Comparison of ENCODE assay signal across 20 mouse cellular contexts in genomic region chr13:78174191-78174590, GRCm38 (mm10). TPM values are rescaled to one million over a fixed set of nuclear protein-coding genes. Genes with fewer than 3 reads are reported as not detected.
A peak's percentile ranks its signal among the peaks of the same experiment; 100 is the strongest.
DNase-seq lines count a peak whose midpoint lies in the region; ATAC-seq lines count a peak whose summit lies in the region.
"Had no signal": no experiment of that assay in that cellular context is flagged by ENCODE, and none has a peak within 500 bp of the region (broad histone marks: within the 10 kb centered on the region; RNA-seq: fewer than 3 reads in every experiment).

No protein-coding gene starts in this region.

- H3K9me3 ChIP-seq in midbrain, embryonic 10.5 days (replicated peaks), result no peaks in the 10 kb centered on the region
- no peaks in the 10 kb centered on the region for H3K9me3 ChIP-seq in midbrain, embryonic 16.5 days (replicated peaks; ENCODE audit: control insufficient read depth, low read length, poor library complexity, severe bottlenecking)
- no peaks in the 10 kb centered on the region for H3K9me3 ChIP-seq in forebrain, embryonic 11.5 days (ENCODE audit: control insufficient read depth, low read length)
- no peaks in the 10 kb centered on the region for H3K9me3 ChIP-seq in forebrain, embryonic 15.5 days
- H3K9me3 ChIP-seq: embryonic facial prominence, embryonic 13.5 days; G1E; heart, embryonic 10.5 days had no signal

- no peak overlapping the region for H3K4me2 ChIP-seq in midbrain, embryonic 16.5 days (ENCODE audit: low read length)
- peak overlapping the region; percentile 32; the same call in 1 of the 2 replicates for H3K4me2 ChIP-seq in forebrain, embryonic 11.5 days (ENCODE audit: low read depth, low read length, severe bottlenecking)
- H3K4me2 ChIP-seq in forebrain, embryonic 15.5 days (replicated peaks), result no peak overlapping the region; the same call in 1 of the 2 replicates
- H3K4me2 ChIP-seq: embryonic facial prominence, embryonic 13.5 days had no signal

- H3K4me3 ChIP-seq in midbrain, embryonic 10.5 days, result peak overlapping the region; percentile 56; the same call in 1 of the 2 replicates
- H3K4me3 ChIP-seq in midbrain, embryonic 16.5 days (ENCODE audit: low read depth, low read length), result no peak overlapping the region
- H3K4me3 ChIP-seq in forebrain, embryonic 11.5 days (ENCODE audit: low read depth, low read length), result peak overlapping the region; percentile 8; the same call in 1 of the 2 replicates
- H3K4me3 ChIP-seq in forebrain, embryonic 15.5 days, result no peak overlapping the region
- H3K4me3 ChIP-seq: embryonic facial prominence, embryonic 13.5 days; heart, embryonic 10.5 days had no signal

- H3K4me1 ChIP-seq in midbrain, embryonic 10.5 days, result peaks cover 53% of the 10 kb centered on the region
- peaks cover 2% of the 10 kb centered on the region; the same call in 1 of the 2 replicates for H3K4me1 ChIP-seq in midbrain, embryonic 16.5 days (ENCODE audit: control insufficient read depth, insufficient read depth, low read length)
- 0 out of 2 replicates have a peak, but pooled peaks cover 3% of the 10 kb centered on the region for H3K4me1 ChIP-seq in forebrain, embryonic 11.5 days (replicated peaks; ENCODE audit: control insufficient read depth, insufficient read depth, low read length)
- H3K4me1 ChIP-seq in forebrain, embryonic 15.5 days, result peaks cover 7% of the 10 kb centered on the region

- peak overlapping the region; percentile 93; the same call in 1 of the 2 replicates for H3K27ac ChIP-seq in midbrain, embryonic 10.5 days (replicated peaks)
- H3K27ac ChIP-seq in midbrain, embryonic 16.5 days (ENCODE audit: low read length), result no peak overlapping the region
- H3K27ac ChIP-seq in forebrain, embryonic 11.5 days (ENCODE audit: low read depth, low read length), result no peak overlapping the region
- H3K27ac ChIP-seq in forebrain, embryonic 15.5 days (replicated peaks), result peak overlapping the region; percentile 82; the same call in 1 of the 2 replicates
- H3K27ac ChIP-seq: embryonic facial prominence, embryonic 13.5 days; heart, embryonic 10.5 days; hindbrain, postnatal 0 days had no signal

- peak; percentile 3 for DNase-seq in embryo, embryonic 11 days
- DNase-seq in embryo, embryonic 10.5 days (ENCODE audit: low spot score), result no peak
- peak; percentile 13 for DNase-seq in midbrain, embryonic 10.5 days (ENCODE audit: low spot score)
- DNase-seq in forebrain, embryonic 11.5 days (ENCODE audit: low spot score), result no peak
- DNase-seq in testis, postnatal 10 days (ENCODE audit: low spot score), result no peak
- DNase-seq: adrenal gland, adult 8-10 months; adrenal gland, postnatal 36 days; B cell, adult 2 months; cerebellum, adult 2 months; cerebellum, postnatal 10 days; gastrocnemius, postnatal 10 days; heart, adult 18-20 months; heart, postnatal 10 days had no signal

- H3K9ac ChIP-seq in midbrain, embryonic 16.5 days (ENCODE audit: low read depth, low read length), result no peak overlapping the region
- peak overlapping the region; percentile 42; the same call in 1 of the 2 replicates for H3K9ac ChIP-seq in forebrain, embryonic 11.5 days (ENCODE audit: low read length)
- 0 out of 2 replicates have a peak overlapping the region, but pooled peaks have one; percentile 10 for H3K9ac ChIP-seq in forebrain, embryonic 15.5 days (replicated peaks)
- H3K9ac ChIP-seq: embryonic facial prominence, embryonic 13.5 days had no signal

- H3K36me3 ChIP-seq in midbrain, embryonic 10.5 days, result no peaks in the 10 kb centered on the region
- H3K36me3 ChIP-seq in midbrain, embryonic 16.5 days (ENCODE audit: control insufficient read depth, insufficient read depth, low read length), result no peaks in the 10 kb centered on the region
- H3K36me3 ChIP-seq in forebrain, embryonic 11.5 days (ENCODE audit: control insufficient read depth, insufficient read depth, low read length), result no peaks in the 10 kb centered on the region
- no peaks in the 10 kb centered on the region for H3K36me3 ChIP-seq in forebrain, embryonic 15.5 days
- H3K36me3 ChIP-seq: embryonic facial prominence, embryonic 13.5 days; G1E; heart, embryonic 10.5 days had no signal

- peaks cover 100% of the 10 kb centered on the region for H3K27me3 ChIP-seq in midbrain, embryonic 10.5 days (ENCODE audit: low read depth, poor library complexity, severe bottlenecking)
- H3K27me3 ChIP-seq in midbrain, embryonic 16.5 days (ENCODE audit: control insufficient read depth, insufficient read depth, low read depth, low read length), result peaks cover 32% of the 10 kb centered on the region
- peaks cover 37% of the 10 kb centered on the region for H3K27me3 ChIP-seq in forebrain, embryonic 11.5 days (ENCODE audit: control insufficient read depth, insufficient read depth, low read length)
- peaks cover 54% of the 10 kb centered on the region for H3K27me3 ChIP-seq in forebrain, embryonic 15.5 days

- WGBS in midbrain, embryonic 10.5 days, result 6% methylated on average over 3 of the region's 3 CpGs
- WGBS in midbrain, embryonic 16.5 days, result 13% methylated on average over 3 of the region's 3 CpGs
- 6% methylated on average over 3 of the region's 3 CpGs for WGBS in forebrain, embryonic 11.5 days
- WGBS in forebrain, embryonic 15.5 days, result 16% methylated on average over 3 of the region's 3 CpGs

- ATAC-seq in midbrain, embryonic 16.5 days, result no peak
- no peak for ATAC-seq in forebrain, embryonic 11.5 days (replicated peaks; ENCODE audit: low FRiP score)
- ATAC-seq in forebrain, embryonic 15.5 days (replicated peaks), result no peak
- ATAC-seq: CD4-positive, CD25-positive, alpha-beta regulatory T cell, adult 4 months; hindbrain, postnatal 0 days had no signal

RNA-seq across cellular contexts. Expression of gene Nr2f1, which starts 25.4 kb away (rescaled TPM):
- polyA plus RNA-seq in midbrain, embryonic 10.5 days (2016; fragmentation: Nextera tagmentation; extraction: Ambion mirVana), result 53.1 and 57.4 TPM in 2 replicates
- polyA plus RNA-seq in midbrain, embryonic 16.5 days (2015; fragmentation: Nextera tagmentation; extraction: Ambion mirVana), result 46.0 and 64.0 TPM in 2 replicates
- 110 and 122 TPM in 2 replicates for polyA plus RNA-seq in forebrain, embryonic 11.5 days (2014; fragmentation: Nextera tagmentation; extraction: Ambion mirVana)
- polyA plus RNA-seq in forebrain, embryonic 15.5 days (2015; fragmentation: Nextera tagmentation; extraction: Ambion mirVana), result 77.7 and 88.5 TPM in 2 replicates
- polyA plus RNA-seq: CD4-positive, CD25-positive, alpha-beta regulatory T cell, adult 4 months had no signal

Comparison
In these comparisons a context has a peak if more than half of its experiments do, and no peak if none do; other contexts are left out.
1. DNase-seq: peak in embryo, embryonic 11 days (single experiment) and midbrain, embryonic 10.5 days (single experiment); none in embryo, embryonic 10.5 days (single experiment), forebrain, embryonic 11.5 days (single experiment) and testis, postnatal 10 days (single experiment).
2. H3K27ac ChIP-seq: peak in midbrain, embryonic 10.5 days (single experiment) and forebrain, embryonic 15.5 days (single experiment); none in midbrain, embryonic 16.5 days (single experiment) and forebrain, embryonic 11.5 days (single experiment).
3. H3K4me3 ChIP-seq: peak in midbrain, embryonic 10.5 days (single experiment) and forebrain, embryonic 11.5 days (single experiment); none in midbrain, embryonic 16.5 days (single experiment) and forebrain, embryonic 15.5 days (single experiment).